Mouse (Mus musculus): ENCODE data around the gene Wnt2. TPM values are rescaled to one million over a fixed set of nuclear protein-coding genes. Genes with fewer than 3 reads are reported as not detected.

Wnt2 gene
- total RNA-seq (2021) = 1 to 10 TPM; 6.7 to 6.8 TPM
- long read RNA-seq, experiment 1, transcript Wnt2-201 (5 exons, 2,255 nt) = major isoform, 7 of 9 reads
- long read RNA-seq, experiment 1, partial matches to known transcripts = 0 of 9 reads
- long read RNA-seq, experiment 1, other reads (novel, unspliced or antisense) = 2 of 9 reads
- long read RNA-seq, experiment 2, partial matches to known transcripts = 0 of 2 reads
- long read RNA-seq, experiment 2, other reads (novel, unspliced or antisense) = 0 of 2 reads

DNA sequence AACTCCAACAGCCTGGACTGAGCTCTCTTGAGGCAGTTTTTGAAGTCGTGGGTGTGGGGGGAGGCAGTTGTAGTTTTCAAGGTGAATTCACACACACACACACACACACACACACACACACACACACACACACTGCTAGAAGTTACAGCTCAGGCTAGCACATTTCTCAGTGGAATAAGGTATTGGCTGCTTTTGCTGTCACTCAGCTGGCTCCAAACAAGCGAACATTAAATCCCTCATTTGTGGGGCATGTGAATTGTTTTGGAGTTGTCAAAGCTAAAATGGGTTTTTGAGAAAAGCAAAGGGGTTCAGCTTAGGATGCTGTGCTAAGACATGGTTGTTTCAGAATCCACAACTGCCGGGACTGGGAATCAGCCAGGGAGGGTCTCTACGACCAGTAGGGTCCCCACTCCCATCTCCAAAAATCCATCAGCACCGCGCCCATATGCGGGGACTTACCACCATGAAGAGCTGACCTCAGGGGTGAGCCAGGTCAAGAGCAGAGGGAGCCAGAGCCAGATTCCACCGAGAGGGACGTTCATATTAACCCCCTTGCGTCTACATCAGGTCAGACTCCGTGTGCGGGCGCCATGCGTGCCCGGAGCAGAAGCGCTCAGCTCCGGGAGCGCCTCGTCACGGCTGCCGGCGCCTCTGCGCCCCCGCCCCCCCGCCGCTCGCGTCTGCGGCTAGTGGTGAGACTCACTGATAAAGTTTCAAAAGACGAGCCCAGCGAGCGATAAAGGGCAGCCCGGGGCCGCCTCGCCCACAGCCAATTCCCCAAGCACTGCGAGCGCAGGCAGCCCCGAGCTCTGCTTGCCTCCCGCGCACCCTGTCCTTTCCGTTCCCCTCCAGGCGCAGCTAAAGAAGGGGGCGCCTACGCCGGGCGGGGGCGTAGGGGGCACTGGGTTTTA is at the start of gene Wnt2:
Gene Wnt2 (minus strand): TSS at position 840 of the 911 bp plus-strand sequence.
- intact Hi-C loops (cut with DNase I) = loop anchor here (2.0 to 5.0 kb wide), 2 partner anchors 21 to 108 kb away; no protein-coding TSS in a partner anchor
- peak; percentile 21 to 25 for DNase-seq (ENCODE audit: extremely low spot score in 1 of 2, low spot score in 2 of 2)
- no peak for TF ChIP-seq CTCF (IDR thresholded peaks at IDR 0.05)
- H3K4me3 ChIP-seq = peak within 1 kb of the TSS; percentile 55
- H3K27ac ChIP-seq = peak within 1 kb of the TSS; percentile 50; the same call in 1 of the 2 replicates

DNA sequence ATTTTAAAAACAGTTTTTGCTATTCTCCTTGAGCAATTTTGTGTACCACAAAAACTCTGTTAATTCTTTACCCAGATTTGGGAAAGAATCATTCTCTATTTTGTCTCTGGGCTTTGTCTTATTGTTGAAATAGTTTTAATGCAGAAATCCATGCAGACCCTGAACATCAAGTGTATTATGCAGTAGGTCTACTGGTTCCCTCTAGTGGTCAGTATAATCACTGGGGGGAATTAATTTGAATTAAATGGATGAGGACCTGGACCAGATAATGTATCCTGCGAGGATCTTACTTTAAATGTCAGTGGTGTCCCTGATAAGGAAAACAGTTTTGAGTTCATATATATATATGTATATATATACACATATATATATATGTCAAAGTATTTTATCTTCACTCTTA is 48.2 kb upstream of the Wnt2 start:
- DNase-seq (ENCODE audit: extremely low spot score in 1 of 2, low spot score in 2 of 2) = no peak
- no peak overlapping the region for H3K27ac ChIP-seq
- intact Hi-C loops (cut with DNase I) = loop anchor here (2.0 to 5.0 kb wide), 2 partner anchors 156 to 404 kb away; no protein-coding TSS in a partner anchor
- TF ChIP-seq CTCF (IDR thresholded peaks at IDR 0.05) = peak; percentile 78
- no peak overlapping the region for H3K4me3 ChIP-seq

DNA sequence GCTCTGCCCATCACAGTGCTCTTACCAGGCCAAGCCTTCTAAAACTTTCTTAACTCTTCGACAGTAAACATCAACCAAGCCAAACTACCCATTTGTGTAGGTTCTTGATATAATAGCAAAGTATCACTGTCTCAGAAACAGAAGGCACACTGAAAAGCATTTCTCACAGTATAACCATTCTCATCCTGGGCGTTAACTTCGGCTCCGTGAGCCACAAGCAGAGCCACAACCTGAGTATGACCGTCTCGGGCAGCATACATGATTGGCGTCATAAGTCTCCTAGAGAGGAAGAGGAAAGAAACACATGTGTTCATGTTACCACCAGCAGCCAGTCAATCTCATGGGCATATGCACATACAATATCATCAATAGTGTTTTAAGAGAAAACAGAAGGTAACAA is 46.6 kb upstream of the Wnt2 start:
- no peak for TF ChIP-seq CTCF (IDR thresholded peaks at IDR 0.05)
- H3K27ac ChIP-seq = no peak overlapping the region
- H3K4me3 ChIP-seq = no peak overlapping the region
- no peak for DNase-seq (ENCODE audit: extremely low spot score in 1 of 2, low spot score in 2 of 2)
- intact Hi-C loops (cut with DNase I) = loop anchor here (5.0 kb wide), 1 partner anchor 155 kb away; no protein-coding TSS in a partner anchor

- H3K4me3 ChIP-seq = no peak overlapping the region
- no peak overlapping the region for H3K27ac ChIP-seq
- no peak for DNase-seq (ENCODE audit: extremely low spot score in 1 of 2, low spot score in 2 of 2)
- no peak for TF ChIP-seq CTCF (IDR thresholded peaks at IDR 0.05)
- intact Hi-C loops (cut with DNase I) = loop anchor here (5.0 kb wide), 1 partner anchor 154 kb away; no protein-coding TSS in a partner anchor
Observed at GRCm38 (mm10) chr6:18076577-18076976, 46.2 kb upstream of the Wnt2 start.

GRCm38 (mm10) chr6:18057899-18058298 is 27.5 kb upstream of the Wnt2 start:
- Histone ChIP-seq H3K27ac (no peak overlapping the region), H3K4me3 (no peak overlapping the region)
- intact Hi-C loops (cut with DNase I) = no loop called here
- DNase-seq (ENCODE audit: extremely low spot score in 1 of 2, low spot score in 2 of 2) = no peak
- no peak for TF ChIP-seq CTCF (IDR thresholded peaks at IDR 0.05)

GRCm38 (mm10) chr6:18051702-18052101 is 21.3 kb upstream of the Wnt2 start:
- Histone ChIP-seq H3K27ac (no peak overlapping the region), H3K4me3 (no peak overlapping the region)
- peak; percentile 26 to 43 for DNase-seq (ENCODE audit: extremely low spot score in 1 of 2, low spot score in 2 of 2)
- intact Hi-C loops (cut with DNase I) = loop anchor here (2.0 to 5.0 kb wide), 2 partner anchors 21 to 189 kb away; partner anchors contain the start of gene Wnt2
- no peak for TF ChIP-seq CTCF (IDR thresholded peaks at IDR 0.05)

- Histone ChIP-seq H3K4me3 (no peak overlapping the region), H3K27ac (no peak overlapping the region)
- DNase-seq (ENCODE audit: extremely low spot score in 1 of 2, low spot score in 2 of 2) = no peak
- intact Hi-C loops (cut with DNase I) = no loop called here
- no peak; the same call in 1 of the 2 replicates for TF ChIP-seq CTCF (IDR thresholded peaks at IDR 0.05)
Observed at GRCm38 (mm10) chr6:18044299-18044698, 13.9 kb upstream of the Wnt2 start.

GRCm38 (mm10) chr6:18043172-18043571 is 12.8 kb upstream of the Wnt2 start:
- intact Hi-C loops (cut with DNase I) = no loop called here
- DNase-seq (ENCODE audit: extremely low spot score in 1 of 2, low spot score in 2 of 2) = no peak
- no peak for TF ChIP-seq CTCF (IDR thresholded peaks at IDR 0.05)
- Histone ChIP-seq H3K4me3 (no peak overlapping the region), H3K27ac (no peak overlapping the region)

DNA sequence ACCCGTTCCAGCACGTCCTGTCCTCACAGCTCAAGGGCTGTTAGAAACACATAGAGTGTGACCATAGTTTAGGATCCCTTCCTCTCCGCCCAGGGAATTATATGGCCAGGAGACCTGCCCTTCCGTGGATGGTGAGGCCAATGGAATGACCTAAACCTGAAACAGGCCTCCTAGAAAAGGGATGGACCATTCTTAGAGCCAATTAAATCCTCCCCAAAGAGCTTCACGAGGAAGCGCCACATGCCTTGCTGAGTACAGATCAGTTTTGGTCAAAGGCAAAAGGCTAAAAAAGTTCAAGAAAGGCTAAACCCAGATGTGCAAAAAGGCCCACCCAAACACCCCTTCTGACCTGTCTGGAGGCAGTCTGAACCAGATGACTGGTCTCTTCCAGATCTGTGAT is 1.9 kb upstream of the Wnt2 start:
- Histone ChIP-seq H3K27ac (no peak overlapping the region), H3K4me3 (no peak overlapping the region)
- TF ChIP-seq CTCF (IDR thresholded peaks at IDR 0.05) = no peak
- intact Hi-C loops (cut with DNase I) = loop anchor here (5.0 kb wide), 1 partner anchor 110 kb away; no protein-coding TSS in a partner anchor
- DNase-seq (ENCODE audit: extremely low spot score in 1 of 2, low spot score in 2 of 2) = no peak

DNA sequence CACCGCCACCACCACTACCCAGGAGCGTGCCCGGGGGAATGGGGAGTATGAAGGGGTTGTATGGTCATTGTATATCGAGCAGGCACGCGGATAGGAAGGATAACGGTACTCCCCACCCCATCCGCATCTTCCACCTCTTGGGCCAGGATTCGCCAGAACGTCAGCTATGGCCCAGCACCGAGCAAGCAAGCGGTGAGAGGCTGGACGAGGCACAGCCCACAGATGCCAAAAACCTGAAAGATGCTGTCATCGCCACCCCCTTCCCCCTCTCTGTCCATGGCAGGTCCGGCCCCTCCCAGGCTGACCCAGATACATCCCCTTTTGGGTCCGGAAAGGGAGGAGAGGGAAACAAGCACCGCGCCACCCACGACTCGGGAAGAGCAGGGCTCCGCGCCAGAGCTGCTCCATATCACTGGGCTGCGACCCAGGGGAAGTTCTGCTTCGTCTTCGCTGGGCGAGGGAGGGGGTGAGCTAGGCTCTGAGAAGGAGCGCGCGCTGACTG is 1.2 kb upstream of the Wnt2 start:
- Histone ChIP-seq H3K27ac (no peak overlapping the region), H3K4me3 (peak overlapping the region; percentile 42)
- DNase-seq (ENCODE audit: extremely low spot score in 1 of 2, low spot score in 2 of 2) = peak; percentile 37 to 65
- TF ChIP-seq CTCF (IDR thresholded peaks at IDR 0.05) = no peak
- intact Hi-C loops (cut with DNase I) = loop anchor here (2.0 to 5.0 kb wide), 2 partner anchors 19 to 109 kb away; no protein-coding TSS in a partner anchor

- no peak overlapping the region for H3K27ac ChIP-seq
- peak overlapping the region; percentile 55 for H3K4me3 ChIP-seq
- intact Hi-C loops (cut with DNase I) = loop anchor here (2.0 to 5.0 kb wide), 2 partner anchors 20 to 109 kb away; no protein-coding TSS in a partner anchor
- TF ChIP-seq CTCF (IDR thresholded peaks at IDR 0.05) = no peak
- no peak for DNase-seq (ENCODE audit: extremely low spot score in 1 of 2, low spot score in 2 of 2)
Observed at GRCm38 (mm10) chr6:18030868-18031508, 603 bp upstream of the Wnt2 start.

Measured in left cerebral cortex, adult 2 months (tissue).